Mouse (Mus musculus) myocyte (in vitro differentiated cells): Measurements from ENCODE around the gene Fuz. TPM values are rescaled to one million over a fixed set of nuclear protein-coding genes. Genes with fewer than 3 reads are reported as not detected.

Source experiments
- H3K27me3 ChIP-seq: one replicate; pipeline ENCODE4 v1.6.1; 2011; ENCODE audit not compliant: control insufficient read depth, insufficient read depth, insufficient read length
- H3K36me3 ChIP-seq: one replicate; pipeline ENCODE4 v1.6.1; 2011; ENCODE audit not compliant: control insufficient read depth, insufficient read depth
- H3K4me2 ChIP-seq: one replicate; pipeline ENCODE4 v1.6.1; 2011; ENCODE audit warnings: low read depth, control low read depth
- H3K4me3 ChIP-seq: one replicate; pipeline ENCODE4 v1.5.1; 2011; ENCODE audit warnings: mild to moderate bottlenecking, control low read depth, moderate library complexity
- H3K79me2 ChIP-seq: one replicate; pipeline ENCODE4 v1.6.1; 2011; ENCODE audit not compliant: control insufficient read depth, insufficient read depth
- H3ac ChIP-seq: one replicate; pipeline ENCODE4 v1.6.1; 2011; ENCODE audit not compliant: control insufficient read depth, insufficient read length
- CEBPB ChIP-seq: IDR thresholded peaks from 2 replicates; pipeline ENCODE4 v1.6.1; 2011; ENCODE audit warnings: mild to moderate bottlenecking, moderate library complexity; ENCODE audit not compliant: poor library complexity, insufficient read depth, severe bottlenecking
- E2F4 ChIP-seq: IDR thresholded peaks from one replicate; pipeline ENCODE4 v1.6.1; 2011; ENCODE audit warnings: mild to moderate bottlenecking, control low read depth, moderate library complexity; ENCODE audit not compliant: insufficient read depth
- MAX ChIP-seq: IDR thresholded peaks from one replicate; pipeline ENCODE4 v1.6.1; 2011; ENCODE audit warnings: low read depth, mild to moderate bottlenecking, control low read depth
- MYOD1 ChIP-seq, 3 experiments: IDR thresholded peaks; one replicate each; pipeline ENCODE4 v1.6.1; 2011; ENCODE audit warnings: control low read depth in 2 of 3, low read depth in 2 of 3, mild to moderate bottlenecking in 2 of 3, moderate library complexity in 1 of 3; ENCODE audit not compliant: insufficient read length in 2 of 3, control insufficient read depth in 1 of 3
- MYOG ChIP-seq, 3 experiments: IDR thresholded peaks; one replicate each; pipeline ENCODE4 v1.6.1; 2011; ENCODE audit warnings: control low read depth in 2 of 3, low read depth in 2 of 3, mild to moderate bottlenecking in 2 of 3; ENCODE audit not compliant: insufficient read length in 2 of 3, control insufficient read depth in 1 of 3, insufficient read depth in 1 of 3
- POLR2A ChIP-seq: IDR thresholded peaks from one replicate; pipeline ENCODE4 v1.6.1; 2011; ENCODE audit warnings: low read depth, mild to moderate bottlenecking, control low read depth, moderate library complexity; ENCODE audit not compliant: insufficient read length
- POLR2AphosphoS2 ChIP-seq: IDR thresholded peaks from one replicate; pipeline ENCODE4 v1.6.1; 2011; ENCODE audit warnings: low read depth, control low read depth; ENCODE audit not compliant: insufficient read length
- REST ChIP-seq: IDR thresholded peaks from one replicate; pipeline ENCODE4 v1.6.1; 2011; ENCODE audit warnings: mild to moderate bottlenecking, control low read depth, moderate library complexity; ENCODE audit not compliant: insufficient read depth, insufficient read length
- SRF ChIP-seq: IDR thresholded peaks from one replicate; pipeline ENCODE4 v1.6.1; 2011; ENCODE audit warnings: low read depth; ENCODE audit not compliant: control insufficient read depth, insufficient read length
- TCF12 ChIP-seq: IDR thresholded peaks from one replicate; pipeline ENCODE4 v1.6.1; 2011; ENCODE audit warnings: mild to moderate bottlenecking, control low read depth; ENCODE audit not compliant: poor library complexity, insufficient read depth, severe bottlenecking
- TCF3 ChIP-seq: IDR thresholded peaks from one replicate; pipeline ENCODE4 v1.6.1; 2011; ENCODE audit warnings: low read depth, control low read depth; ENCODE audit not compliant: insufficient read length
- USF1 ChIP-seq: IDR thresholded peaks from one replicate; pipeline ENCODE4 v1.6.1; 2011; ENCODE audit warnings: low read depth, mild to moderate bottlenecking, control low read depth, moderate library complexity
- polyA plus RNA-seq: library from polyadenylated mRNA; unstranded; fragments of >200 nt; fragmentation: generic; extraction: Trizol; gene quantifications from one replicate; pipeline ENCODE4 v1.2.1, GENCODE M21; 2012; ENCODE audit warnings: missing spikeins

Gene Fuz
- polyA plus RNA-seq, 1 experiment = 11.6 TPM

- peaks cover 49% of the 10 kb centered on the region for H3K79me2 ChIP-seq
- peak overlapping the region; percentile 19 for H3K4me3 ChIP-seq
- TF ChIP-seq POLR2AphosphoS2 (peak; percentile 39), E2F4 (no peak), MAX (no peak), CEBPB (no peak), MYOG (IDR thresholded peaks at IDR 0.05; ENCODE audit: control insufficient read depth in 1 of 3, insufficient read depth in 1 of 3, insufficient read length in 2 of 3, low read depth in 2 of 3) (peak in 1 of 3 experiments; percentile 13), POLR2A (no peak), MYOD1 (IDR thresholded peaks at IDR 0.05; ENCODE audit: control insufficient read depth in 1 of 3, insufficient read length in 2 of 3, low read depth in 2 of 3) (peak in 1 of 3 experiments; percentile 56), SRF (no peak), TCF12 (no peak), TCF3 (no peak), REST (no peak), USF1 (no peak)
- no peaks in the 10 kb centered on the region for H3K27me3 ChIP-seq
- peak overlapping the region; percentile 92 for H3K4me2 ChIP-seq
- H3K36me3 ChIP-seq = no peaks in the 10 kb centered on the region
- no peak overlapping the region for H3ac ChIP-seq
These were observed 28.7 kb upstream of the Fuz start for GRCm38 (mm10) chr7:44867010-44867702.

- H3K36me3 ChIP-seq = no peaks in the 10 kb centered on the region
These were observed 28.1 kb upstream of the Fuz start for GRCm38 (mm10) chr7:44867802-44868201.

GRCm38 (mm10) chr7:44868465-44868864 lies 27.4 kb upstream of the Fuz start:
- peaks cover 49% of the 10 kb centered on the region for H3K79me2 ChIP-seq
- no peaks in the 10 kb centered on the region for H3K36me3 ChIP-seq
- TF ChIP-seq MAX (no peak), MYOD1 (IDR thresholded peaks at IDR 0.05; ENCODE audit: control insufficient read depth in 1 of 3, insufficient read length in 2 of 3, low read depth in 2 of 3) (no peak), TCF3 (no peak), MYOG (IDR thresholded peaks at IDR 0.05; ENCODE audit: control insufficient read depth in 1 of 3, insufficient read depth in 1 of 3, insufficient read length in 2 of 3, low read depth in 2 of 3) (no peak), POLR2A (no peak), TCF12 (no peak), POLR2AphosphoS2 (no peak)
- H3K4me2 ChIP-seq = peak overlapping the region; percentile 92
- peak overlapping the region; percentile 19 for H3K4me3 ChIP-seq
- no peaks in the 10 kb centered on the region for H3K27me3 ChIP-seq
- H3ac ChIP-seq = peak overlapping the region; percentile 77

More at GRCm38 (mm10) chr7:44867802-44868201, 28.1 kb upstream of the Fuz start:
- no peak for TF ChIP-seq CEBPB
- TF ChIP-seq MYOG (IDR thresholded peaks at IDR 0.05; ENCODE audit: control insufficient read depth in 1 of 3, insufficient read depth in 1 of 3, insufficient read length in 2 of 3, low read depth in 2 of 3) = no peak
- no peak for TF ChIP-seq USF1
- no peak for TF ChIP-seq POLR2A
- TF ChIP-seq POLR2AphosphoS2 = no peak
- no peak for TF ChIP-seq MAX
- TF ChIP-seq REST = no peak
- no peak for TF ChIP-seq SRF
- TF ChIP-seq E2F4 = no peak
- no peak for TF ChIP-seq TCF12
- TF ChIP-seq TCF3 = no peak
- no peak for TF ChIP-seq MYOD1 (IDR thresholded peaks at IDR 0.05; ENCODE audit: control insufficient read depth in 1 of 3, insufficient read length in 2 of 3, low read depth in 2 of 3)
- Histone ChIP-seq H3K27me3 (no peaks in the 10 kb centered on the region), H3K4me2 (peak overlapping the region; percentile 92), H3ac (no peak overlapping the region), H3K79me2 (peaks cover 49% of the 10 kb centered on the region), H3K4me3 (peak overlapping the region; percentile 19)

GRCm38 (mm10) chr7:44868919-44869696 lies 26.8 kb upstream of the Fuz start:
- Histone ChIP-seq H3ac (peak overlapping the region; percentile 77), H3K79me2 (peaks cover 44% of the 10 kb centered on the region), H3K4me3 (peak overlapping the region; percentile 19), H3K4me2 (peak overlapping the region; percentile 92), H3K27me3 (no peaks in the 10 kb centered on the region), H3K36me3 (no peaks in the 10 kb centered on the region)
- TF ChIP-seq POLR2A (peak; percentile 31), MYOG (IDR thresholded peaks at IDR 0.05; ENCODE audit: control insufficient read depth in 1 of 3, insufficient read depth in 1 of 3, insufficient read length in 2 of 3, low read depth in 2 of 3) (peak; percentile 37 to 88 (median 83)), TCF3 (no peak), MYOD1 (IDR thresholded peaks at IDR 0.05; ENCODE audit: control insufficient read depth in 1 of 3, insufficient read length in 2 of 3, low read depth in 2 of 3) (peak in 2 of 3 experiments; percentile 42 to 87)
